Mouse (Mus musculus) lung, adult 18-20 months (tissue): ENCODE measurements around the gene Muc5ac.
"Not testable (repeated sequence)": the region's sequence is repeated elsewhere in the genome, so short reads cannot be mapped to it uniquely, and the experiment has no call there.

Experiments used
- DNase-seq, 2 experiments: peaks; one replicate each; pipeline ENCODE4 v3.0.0; 2022; ENCODE audit warnings: mixed read lengths in 2 of 2

The Muc5ac gene

GRCm38 (mm10) chr7:141788677-141789452 is at the start of gene Muc5ac:
Gene Muc5ac (plus strand): TSS chr7:141788972.
- DNase-seq = peak; percentile 39 to 53

DNA sequence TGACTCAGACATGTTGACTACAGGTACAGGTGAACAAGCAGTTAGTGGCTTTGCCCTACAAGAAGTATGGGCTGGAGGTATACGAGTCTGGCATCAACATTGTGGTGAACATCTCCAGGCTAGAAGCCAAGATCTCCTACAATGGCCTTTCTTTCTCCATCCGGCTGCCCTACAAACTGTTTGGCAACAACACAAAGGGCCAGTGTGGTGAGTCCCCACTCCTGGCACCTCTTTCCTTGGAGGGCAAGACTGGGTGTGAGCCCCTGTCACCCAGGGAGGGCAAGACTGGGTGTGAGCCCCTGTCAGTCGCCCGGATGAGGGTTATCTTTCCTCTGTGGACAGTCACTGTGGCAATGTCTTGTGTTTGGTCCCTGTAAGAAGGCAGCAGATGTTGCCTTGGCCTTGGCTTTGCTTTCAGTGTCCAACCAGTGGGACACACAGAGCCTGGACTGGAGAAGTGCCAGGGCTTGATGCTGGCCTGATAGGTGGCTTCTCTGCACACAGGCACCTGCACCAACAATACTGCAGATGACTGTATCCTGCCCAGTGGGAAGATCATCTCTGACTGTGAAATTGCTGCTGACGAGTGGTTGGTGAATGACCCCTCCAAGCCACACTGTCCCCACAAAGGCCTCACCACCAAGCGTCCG is 41.2 kb upstream of the Muc5ac start:
- no peak for DNase-seq

- DNase-seq = no peak
These were observed 36.3 kb upstream of the Muc5ac start for GRCm38 (mm10) chr7:141752513-141752912.

DNA sequence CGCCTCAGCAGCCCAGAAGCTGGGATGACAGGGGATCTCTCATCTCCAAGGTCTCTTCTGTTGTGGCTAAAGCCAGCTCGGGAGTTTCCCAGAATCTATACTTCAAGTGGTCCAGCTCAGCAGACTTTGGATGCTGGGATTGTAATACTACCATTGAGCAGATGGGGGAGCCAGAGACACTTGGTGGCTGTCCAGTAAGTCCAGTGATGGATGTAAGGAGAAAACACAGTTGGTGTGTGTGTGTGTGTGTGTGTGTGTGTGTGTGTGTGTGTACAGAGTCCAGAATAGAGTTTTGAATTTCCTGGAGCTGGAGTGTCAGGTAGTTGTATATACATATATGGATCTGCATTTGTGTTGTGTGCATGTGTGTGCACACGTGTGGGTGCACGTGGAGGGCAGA is 32.9 kb upstream of the Muc5ac start:
- DNase-seq = peak; percentile 41 to 62

- DNase-seq = no peak
These were observed 30.5 kb upstream of the Muc5ac start for GRCm38 (mm10) chr7:141758291-141758690.

- no peak for DNase-seq
These were observed 18.3 kb upstream of the Muc5ac start for GRCm38 (mm10) chr7:141770521-141770920.

DNA sequence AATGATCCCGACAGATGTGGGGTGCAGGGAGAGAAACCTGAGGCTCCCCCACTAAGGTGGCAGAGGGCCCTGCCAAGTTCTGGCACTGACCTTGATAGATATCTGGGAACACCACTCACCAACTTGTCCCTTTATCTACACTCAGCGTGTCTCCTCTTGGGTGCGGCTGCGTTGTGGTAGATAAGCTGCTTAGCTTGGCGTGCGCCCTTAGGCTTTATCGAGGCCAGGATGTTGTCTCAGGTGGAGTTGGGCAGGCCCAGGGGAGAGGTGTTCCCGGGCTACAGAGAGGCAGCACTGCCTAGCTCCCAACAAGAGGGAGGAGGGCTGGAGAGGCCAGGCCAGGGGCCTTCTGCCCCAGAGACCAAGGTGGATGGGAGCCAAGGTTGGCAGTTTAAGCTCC is 17.8 kb upstream of the Muc5ac start:
- no peak for DNase-seq

DNA sequence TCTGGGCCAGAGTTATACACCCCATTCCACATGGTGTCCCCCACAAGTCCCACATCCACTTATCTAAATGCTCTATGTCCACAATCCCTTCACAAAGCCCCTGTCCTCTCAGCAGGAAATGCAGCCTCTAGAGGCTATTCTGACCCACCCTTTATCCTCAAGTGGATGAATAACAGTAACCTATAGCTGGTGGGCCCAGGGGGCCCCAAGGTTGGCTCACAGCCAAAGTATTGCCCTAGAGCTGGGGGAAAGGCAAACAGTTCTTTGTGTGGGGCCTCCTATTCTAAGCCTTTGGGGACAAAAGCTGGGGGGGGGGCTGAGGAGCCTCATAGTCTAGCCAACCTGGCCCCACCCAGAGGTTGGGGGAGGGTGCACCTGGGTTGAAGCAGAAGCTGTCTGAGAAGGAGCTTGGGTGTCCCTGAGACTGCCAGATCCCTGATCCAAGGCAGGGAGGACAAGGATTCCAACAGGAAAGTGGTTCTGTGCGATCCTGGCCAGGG is 16.7 kb upstream of the Muc5ac start:
- DNase-seq = no peak

GRCm38 (mm10) chr7:141774855-141775254 is 13.9 kb upstream of the Muc5ac start:
- DNase-seq = no peak

DNA sequence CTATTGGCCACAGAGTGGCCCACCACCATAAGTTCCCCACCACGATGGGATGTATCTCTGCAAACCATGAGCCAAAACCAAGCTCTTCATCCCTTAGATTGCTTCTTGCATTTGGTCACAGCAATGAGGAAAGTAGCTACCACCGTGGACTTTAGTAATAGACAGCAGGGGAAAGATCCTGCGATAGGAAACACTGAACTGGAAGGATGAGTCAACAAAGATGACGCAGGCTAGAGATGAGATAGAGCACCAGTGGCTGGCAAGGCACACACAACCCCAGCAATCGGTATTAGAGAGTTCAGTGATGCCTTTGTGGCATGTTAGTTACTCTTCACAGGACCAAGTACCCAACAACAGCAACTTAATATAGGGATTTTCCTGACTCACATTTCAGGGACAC is 12.6 kb upstream of the Muc5ac start:
- DNase-seq = no peak

DNA sequence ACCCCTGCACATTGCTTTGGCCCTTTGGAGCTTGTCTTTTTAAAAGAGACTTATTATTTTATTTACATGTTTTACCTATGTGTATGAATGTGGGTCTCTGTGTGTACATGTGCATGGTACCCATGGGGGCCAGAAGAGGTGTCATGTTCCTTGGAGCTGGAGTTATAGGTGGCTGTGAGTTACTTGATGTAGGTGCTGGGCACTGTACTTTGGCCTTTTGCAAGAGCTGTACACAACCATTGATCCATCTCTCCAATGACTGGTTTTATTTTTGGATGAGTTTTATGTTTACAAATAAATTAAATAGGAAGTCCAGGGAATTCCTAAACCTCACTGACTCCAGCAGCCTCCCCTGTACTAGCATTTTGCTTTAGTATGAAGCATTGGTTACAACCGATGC is 5.5 kb downstream of the Muc5ac start:
- no peak for DNase-seq

DNA sequence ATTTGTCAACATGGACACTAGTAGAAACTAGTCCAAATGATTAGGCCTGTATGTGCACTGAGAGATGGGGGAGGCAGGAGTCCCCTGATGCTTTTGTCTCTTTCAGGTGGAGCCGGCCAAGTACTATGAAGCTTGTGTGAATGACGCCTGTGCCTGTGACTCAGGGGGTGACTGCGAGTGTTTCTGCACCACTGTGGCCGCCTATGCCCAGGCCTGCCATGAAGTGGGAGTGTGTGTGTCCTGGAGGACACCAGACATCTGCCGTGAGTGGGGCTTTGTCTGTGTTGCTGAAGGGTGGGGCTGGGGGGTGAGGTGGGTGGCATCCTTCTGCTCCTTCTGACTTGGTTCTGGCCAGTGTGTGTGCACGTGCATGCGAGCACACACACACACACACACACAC is 14.4 kb downstream of the Muc5ac start:
- DNase-seq = no peak

DNA sequence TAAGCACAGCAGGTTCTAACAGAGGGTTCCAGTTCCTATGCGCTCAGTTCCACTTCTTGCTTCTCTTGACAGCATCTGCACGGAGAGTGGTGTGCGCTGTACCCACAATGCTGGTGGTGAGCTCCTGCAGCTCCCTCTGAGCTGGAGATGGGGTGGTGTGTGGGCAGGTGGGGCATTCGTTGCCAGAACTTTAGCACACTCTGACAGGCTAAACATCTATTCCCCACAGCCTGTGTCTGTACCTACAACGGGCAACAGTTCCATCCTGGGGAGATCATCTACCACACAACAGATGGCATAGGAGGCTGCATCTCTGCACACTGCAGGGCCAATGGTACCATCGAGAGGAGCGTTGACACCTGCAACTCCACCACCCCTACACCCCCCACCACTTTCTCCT is 16.6 kb downstream of the Muc5ac start:
- no peak for DNase-seq

GRCm38 (mm10) chr7:141807823-141808222 is 19.1 kb downstream of the Muc5ac start:
- DNase-seq = not testable (repeated sequence)

DNA sequence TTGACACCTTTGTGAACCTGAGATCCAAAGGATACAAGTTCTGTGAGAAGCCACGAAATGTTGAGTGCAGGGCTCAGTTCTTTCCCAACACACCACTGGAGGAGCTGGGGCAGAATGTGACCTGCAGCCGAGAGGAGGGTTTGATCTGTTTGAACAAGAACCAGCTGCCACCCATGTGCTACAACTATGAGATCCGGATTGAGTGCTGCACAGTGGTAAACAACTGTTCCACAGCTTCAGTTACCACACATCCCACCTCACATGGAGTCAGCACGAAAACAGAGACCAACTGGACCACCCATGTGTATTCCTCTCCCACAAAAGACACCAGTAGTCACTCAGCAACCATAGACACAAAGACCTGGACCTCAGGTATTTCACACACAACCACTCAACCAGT is 21.2 kb downstream of the Muc5ac start:
- not testable (repeated sequence) for DNase-seq

DNA sequence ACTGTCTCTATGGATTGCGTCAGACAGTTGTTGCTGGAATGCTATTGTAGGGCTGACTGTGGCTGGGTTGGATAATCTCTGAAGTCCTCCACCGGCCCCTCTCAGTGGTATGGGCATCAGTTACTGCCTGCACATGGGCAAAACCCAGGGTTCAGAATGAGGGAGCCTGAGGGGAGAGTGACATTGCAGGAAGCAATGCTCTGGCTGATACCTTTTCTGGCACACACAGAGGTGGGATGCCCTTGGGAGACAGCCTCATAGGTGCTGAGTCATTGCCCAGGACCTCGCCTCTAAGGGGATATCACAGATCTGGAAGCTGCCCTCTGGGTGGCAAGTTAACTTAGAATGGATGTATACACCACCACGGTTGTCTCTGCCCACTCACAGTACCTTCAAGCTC is 24.5 kb downstream of the Muc5ac start:
- no peak for DNase-seq

GRCm38 (mm10) chr7:141815361-141815760 is 26.6 kb downstream of the Muc5ac start:
- DNase-seq = no peak

- DNase-seq = no peak
These were observed 28.7 kb downstream of the Muc5ac start for GRCm38 (mm10) chr7:141817355-141818075.

GRCm38 (mm10) chr7:141818267-141818666 is 29.5 kb downstream of the Muc5ac start:
- DNase-seq = no peak

- no peak for DNase-seq
These were observed 34.0 kb downstream of the Muc5ac start for GRCm38 (mm10) chr7:141822582-141823261.

DNA sequence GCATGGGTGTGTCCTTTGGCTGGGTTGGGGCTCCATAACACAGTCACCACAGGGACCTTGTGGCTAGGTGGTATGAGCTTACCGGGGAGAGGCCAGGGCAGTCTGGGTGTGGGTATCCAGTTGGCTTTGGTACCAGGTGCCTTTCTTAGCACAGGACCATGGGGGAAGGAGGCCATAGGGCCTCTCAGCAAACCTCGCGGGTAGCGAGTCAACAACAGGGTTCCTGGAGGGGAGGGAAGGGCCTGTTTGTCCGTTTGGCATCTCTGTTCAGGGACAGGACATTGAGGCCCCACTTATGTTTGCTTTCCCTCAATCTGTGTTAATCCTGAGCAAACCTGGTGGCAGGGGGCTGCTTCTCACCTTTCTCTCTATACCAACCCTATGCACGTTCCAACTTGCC is 34.9 kb downstream of the Muc5ac start:
- DNase-seq = no peak

DNA sequence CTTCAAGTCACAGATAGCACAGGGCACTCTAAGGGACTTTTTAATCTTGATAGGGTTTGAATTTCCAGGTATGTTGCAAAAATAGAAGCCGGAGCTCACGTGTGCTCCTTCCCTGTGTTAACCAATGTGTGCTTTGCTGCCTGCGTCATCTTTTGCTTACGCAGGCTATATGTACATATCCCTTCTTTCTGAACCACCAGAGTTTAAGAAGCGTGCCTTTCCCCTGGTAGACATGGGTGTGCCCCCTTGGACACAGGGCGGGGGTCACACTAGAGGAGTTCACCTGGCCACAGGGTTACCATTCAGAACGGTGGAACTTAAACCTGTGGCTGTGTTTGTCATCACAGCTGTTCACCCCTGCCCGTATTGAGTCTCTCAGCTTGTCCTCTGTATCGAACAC is 35.6 kb downstream of the Muc5ac start:
- no peak for DNase-seq

GRCm38 (mm10) chr7:141835941-141836340 is 47.2 kb downstream of the Muc5ac start:
- peak; percentile 24 to 56 for DNase-seq
